Mouse (Mus musculus): ENCODE measurements at regions not wholly inside any gene's neighbourhood (a gene's known extent, or its start where the extent isn't known, plus 50 kb on each side); places are given as distances from the start of the nearest gene placed in this dataset.

- no peak for DNase-seq (ENCODE audit: low read depth, low spot score)
Observed at GRCm38 (mm10) chr1:76283322-76283721, 737.3 kb downstream of the Slc4a3 start.

DNA sequence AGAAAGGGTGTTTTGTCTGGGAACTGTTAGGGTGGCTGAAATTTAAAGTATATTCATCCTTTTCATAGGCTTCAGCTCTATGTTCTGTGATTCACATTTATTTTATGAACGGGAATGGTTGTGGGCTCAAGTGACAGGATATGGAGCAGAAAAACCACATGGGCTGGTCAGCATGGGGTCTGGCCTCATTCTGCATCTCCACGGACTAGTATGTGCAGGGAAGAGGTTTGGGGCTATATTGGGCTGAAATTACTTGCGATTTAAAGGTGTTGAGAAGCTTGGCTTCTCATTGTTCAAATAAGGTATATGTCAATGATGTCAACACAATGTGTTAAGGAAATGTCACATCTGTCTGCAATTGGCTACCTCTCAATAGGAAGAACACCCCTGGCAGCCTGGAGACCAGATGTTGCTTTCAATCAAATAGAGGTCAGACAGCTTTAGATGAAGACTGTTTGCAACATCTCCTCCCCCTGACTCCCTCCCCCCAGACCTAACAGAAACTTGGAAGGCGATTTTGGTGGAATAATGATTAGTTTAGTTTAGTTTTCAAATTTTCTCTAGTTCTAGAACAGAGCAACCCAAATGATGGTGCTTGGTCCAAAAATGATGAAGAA is 777.0 kb downstream of the Slc4a3 start:
- no peak for DNase-seq (ENCODE audit: low read depth, low spot score)

DNA sequence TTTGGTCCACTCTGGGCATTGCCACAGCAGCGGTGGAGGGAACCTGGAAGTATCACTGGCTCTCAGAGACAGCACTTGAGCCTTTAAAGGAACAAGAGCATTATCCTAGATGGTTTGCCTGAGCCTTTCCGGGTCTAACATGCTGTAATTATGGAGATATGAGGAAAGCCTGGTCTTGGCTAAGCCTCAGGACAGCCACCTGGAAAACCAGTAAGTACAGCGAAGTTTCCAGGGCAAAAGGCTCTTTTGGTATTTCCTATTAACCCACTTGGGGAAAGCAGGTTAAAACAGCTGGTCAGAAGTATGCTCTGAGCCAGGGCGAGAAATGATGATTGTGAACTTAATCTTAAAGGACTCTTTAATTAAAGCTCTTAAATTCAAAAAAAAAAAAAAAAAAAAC is 777.5 kb downstream of the Slc4a3 start:
- no peak for DNase-seq (ENCODE audit: low read depth, low spot score)

DNA sequence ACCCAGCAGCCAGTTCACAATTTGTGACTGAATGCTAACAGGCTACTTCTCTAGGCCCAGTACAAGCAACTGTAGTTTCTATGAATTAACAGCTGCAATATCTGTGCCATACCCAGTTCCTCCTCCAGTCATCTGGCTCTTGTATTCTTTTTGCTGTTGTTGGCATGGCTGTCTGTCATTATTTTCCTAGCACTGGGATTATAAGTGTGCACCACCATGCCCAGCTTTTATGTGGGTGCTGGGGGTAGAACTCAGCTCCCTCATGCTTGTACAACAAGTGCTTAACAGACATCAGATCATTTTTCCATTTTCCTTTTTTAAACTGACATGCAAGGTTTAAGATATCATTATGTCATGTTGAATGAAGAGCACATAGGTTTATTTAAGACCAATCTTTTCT is 789.9 kb downstream of the Slc4a3 start:
- DNase-seq (ENCODE audit: low read depth, low spot score), result no peak

DNA sequence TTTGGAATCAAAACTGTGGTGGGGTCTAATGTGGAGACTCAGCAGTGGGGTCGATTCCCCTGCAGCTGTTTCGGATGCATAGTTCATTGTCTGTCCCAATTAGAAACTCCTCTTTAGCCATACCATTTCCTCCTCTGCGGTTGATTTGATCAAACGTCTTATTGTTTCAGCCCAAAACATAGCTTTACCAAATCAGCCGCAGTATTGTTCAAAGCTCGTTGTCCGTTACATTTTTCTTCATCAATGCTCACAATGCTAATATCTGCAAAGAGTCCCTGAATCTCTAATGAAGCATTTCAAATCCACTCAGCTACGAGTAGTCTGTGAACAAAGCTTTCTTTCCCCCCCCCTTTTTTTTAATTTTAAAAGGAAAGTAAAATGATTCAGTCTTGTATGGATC is 816.0 kb downstream of the Slc4a3 start:
- DNase-seq (ENCODE audit: low read depth, low spot score), result no peak

DNA sequence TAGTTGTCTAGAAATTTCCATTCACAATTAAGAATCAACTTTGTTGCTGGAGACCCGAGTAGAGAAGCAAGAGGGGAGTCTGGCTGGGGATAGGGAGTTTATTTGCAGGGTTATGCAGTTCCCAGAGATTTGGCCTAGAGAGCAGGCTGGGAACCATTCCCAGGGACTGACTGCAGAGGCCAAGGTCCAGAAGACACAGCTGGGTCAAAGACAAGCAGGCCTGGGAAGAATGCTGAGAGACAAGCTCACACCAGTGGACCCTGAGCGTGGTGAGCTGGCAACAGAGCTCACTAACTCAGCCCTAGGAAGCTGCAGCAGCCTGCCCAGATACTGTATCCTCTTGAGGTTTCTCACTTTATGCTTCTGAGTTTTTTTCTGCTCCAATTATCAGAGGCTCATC is 827.9 kb downstream of the Slc4a3 start:
- no peak for DNase-seq (ENCODE audit: low read depth, low spot score)

DNA sequence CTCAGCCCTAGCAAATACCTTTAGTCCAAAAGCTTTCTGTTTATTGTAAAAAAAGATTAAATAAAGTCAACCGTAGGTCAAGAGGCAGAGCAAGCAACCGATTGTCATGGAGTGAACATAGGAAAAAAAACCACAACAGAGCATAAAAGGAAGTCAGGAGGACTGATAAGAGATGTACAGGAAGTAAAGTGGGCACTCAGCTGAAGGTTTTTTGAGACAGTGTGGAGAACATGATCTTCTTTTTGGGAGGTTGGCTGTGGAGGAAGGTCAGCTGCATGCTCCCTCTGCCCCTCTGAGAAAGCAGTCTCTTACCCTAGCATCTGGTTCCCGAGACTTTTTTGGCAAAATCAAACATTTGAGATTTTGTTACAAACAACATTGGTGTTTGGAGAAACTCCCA is 832.1 kb downstream of the Slc4a3 start:
- no peak for DNase-seq (ENCODE audit: low read depth, low spot score)

DNA sequence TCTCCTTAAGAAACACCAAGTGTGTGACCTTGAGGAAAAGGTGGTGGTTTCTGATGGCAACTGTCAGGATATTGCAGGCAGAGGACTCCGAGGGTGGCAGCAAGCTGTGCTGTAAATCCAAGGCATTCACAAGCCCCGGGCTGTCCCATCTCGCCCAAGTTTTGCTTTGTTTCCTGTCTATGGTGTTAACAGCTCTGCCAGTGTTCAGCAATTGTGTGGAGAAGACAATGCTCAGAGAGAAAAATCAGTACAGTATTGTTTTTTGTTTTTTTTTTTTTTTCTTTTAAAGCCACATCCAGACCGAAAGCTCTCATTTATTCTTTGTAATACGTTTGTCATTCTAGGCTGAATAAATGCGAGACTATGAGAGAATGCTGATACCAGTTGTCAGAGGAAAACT is 846.5 kb downstream of the Slc4a3 start:
- no peak for DNase-seq (ENCODE audit: low read depth, low spot score)

- DNase-seq (ENCODE audit: low read depth, low spot score), result no peak
Observed at GRCm38 (mm10) chr1:76394038-76394437, 848.0 kb downstream of the Slc4a3 start.

DNA sequence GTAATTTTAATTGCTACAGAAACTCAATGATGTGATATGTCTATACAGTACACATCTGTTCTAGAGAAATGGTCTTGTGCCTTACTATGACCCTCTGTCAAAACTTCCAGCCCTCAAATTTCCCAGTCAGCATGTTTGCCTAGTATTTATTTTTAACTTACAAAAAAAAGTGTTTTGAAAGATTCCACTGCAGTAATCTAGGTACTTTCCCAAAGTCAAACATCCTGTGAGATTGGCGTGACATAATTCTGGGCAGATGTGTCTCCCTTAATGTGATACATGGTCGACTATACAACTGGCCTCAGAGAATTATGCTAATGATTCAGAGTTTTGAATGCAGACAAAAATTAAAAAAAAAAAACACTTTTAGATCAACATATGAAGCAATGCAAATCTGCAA is 856.8 kb downstream of the Slc4a3 start:
- DNase-seq (ENCODE audit: low read depth, low spot score), result no peak

DNA sequence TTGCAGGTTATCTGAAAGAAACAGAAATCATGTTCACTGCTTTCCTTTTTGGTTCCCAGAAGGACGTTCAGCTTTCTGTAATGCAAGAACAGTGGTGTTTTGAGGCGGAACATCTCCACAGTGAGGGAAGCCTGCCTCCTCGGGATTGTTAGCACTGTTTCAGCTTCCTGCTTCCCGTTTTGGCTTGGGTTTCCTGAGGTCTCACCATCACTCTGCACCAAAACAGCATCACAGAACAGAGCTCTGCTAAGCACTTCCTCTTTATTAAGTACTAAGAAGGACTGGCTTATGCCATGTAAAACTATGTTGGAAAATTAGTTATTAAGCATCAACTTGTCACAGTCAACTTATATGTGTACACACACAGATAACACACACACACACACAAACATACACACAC is 857.9 kb downstream of the Slc4a3 start:
- no peak for DNase-seq (ENCODE audit: low read depth, low spot score)

DNA sequence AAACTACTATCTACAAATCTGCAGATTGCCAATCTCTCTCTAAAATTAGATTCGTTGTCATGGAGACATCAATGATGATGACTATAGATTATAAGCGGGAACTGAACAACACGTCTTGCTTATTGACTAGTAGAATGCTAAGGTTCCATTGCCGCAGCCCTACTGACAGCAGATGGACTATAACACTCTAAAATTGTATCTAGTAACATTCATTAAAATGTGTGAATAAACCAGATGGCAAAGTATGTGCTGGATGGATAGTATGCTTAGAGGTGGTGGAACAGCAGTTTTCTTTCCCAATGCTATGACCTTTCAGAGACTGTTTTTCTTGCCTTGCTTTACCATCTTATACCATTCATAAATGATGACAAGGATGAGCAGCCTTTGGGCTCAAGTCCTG is 864.7 kb downstream of the Slc4a3 start:
- no peak for DNase-seq (ENCODE audit: low read depth, low spot score)

- no peak for DNase-seq (ENCODE audit: low read depth, low spot score)
Observed at GRCm38 (mm10) chr1:76420525-76420924, 874.5 kb downstream of the Slc4a3 start.

DNA sequence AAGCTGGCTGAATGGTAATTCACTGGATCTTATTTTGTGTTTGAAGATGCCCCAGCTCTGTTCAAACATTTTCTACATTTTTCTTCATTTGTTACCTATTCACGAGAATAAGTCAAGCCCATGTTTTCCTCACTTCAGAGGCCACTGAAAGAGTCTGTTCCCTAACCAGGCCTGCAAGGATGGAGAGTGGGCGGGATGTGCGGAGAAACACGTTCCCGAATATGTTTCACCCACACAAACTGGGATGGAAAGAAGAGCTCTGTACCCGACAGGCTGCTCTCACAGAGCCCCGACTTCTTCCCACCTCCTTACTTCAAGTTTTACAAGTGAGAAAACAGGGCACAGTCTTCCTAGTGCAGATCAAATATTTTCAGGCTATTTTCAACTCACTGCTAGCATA is 881.4 kb downstream of the Slc4a3 start:
- DNase-seq (ENCODE audit: low read depth, low spot score), result no peak

DNA sequence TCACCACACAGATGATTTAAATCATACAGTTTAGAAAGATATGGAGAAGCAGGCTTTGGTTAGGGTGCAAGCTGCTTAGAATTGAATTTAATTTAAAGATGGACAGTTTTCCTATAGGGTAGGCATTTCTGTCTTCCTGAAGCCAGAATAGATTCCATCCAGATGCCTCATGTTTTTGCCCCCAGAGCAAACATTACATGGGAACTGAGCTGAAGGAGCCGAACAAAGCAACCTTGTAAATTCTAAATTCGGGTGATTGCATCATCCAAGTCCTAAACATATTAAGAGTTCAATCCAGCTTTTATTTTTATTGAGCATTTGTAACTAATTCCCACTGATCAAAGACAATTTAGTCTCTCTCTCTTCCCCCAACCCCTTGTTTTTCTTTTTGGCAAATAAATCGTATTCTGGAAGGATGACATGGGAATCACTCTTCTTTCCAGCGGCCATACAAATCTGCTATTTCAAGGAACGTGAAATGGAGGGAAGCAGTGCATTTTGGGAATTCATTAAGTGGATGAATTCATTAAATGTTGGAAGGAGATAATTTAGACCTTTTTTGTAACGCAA is 884.1 kb downstream of the Slc4a3 start:
- no peak for DNase-seq (ENCODE audit: low read depth, low spot score)

- DNase-seq (ENCODE audit: low read depth, low spot score), result no peak
Observed at GRCm38 (mm10) chr1:76433481-76433941, 887.4 kb downstream of the Slc4a3 start.

DNA sequence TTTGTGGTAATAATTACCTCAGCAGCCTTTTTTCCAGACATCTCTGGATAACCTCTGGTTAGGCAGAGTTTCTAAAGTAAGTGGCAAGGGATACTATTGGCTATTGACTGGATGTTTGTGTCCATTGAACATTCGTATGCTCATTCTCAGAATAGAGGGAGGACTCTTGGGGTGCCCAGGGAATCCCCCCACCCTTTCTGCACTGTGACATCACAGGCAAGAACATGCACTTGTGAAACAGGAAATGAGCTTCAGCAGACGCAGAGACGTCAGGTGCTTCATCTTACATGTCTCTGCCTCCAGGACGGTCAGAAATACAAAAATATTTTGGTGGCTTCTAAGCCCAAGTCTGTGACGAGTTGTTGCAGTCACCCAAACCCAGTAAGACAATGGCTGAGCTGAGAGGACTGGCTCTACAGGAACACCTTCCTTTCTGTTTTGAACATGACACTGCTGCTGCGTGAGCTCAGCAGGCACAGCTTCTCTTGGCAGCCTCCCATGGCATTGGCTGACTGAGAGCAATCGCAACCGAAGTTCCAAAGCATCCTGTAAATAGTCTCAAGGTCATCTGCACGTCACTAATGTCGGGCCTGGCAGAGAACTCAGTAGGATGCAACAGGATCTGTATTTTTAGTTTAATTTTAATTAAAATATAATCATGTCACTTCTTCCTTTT is 904.6 kb downstream of the Slc4a3 start:
- no peak for DNase-seq (ENCODE audit: low read depth, low spot score)

DNA sequence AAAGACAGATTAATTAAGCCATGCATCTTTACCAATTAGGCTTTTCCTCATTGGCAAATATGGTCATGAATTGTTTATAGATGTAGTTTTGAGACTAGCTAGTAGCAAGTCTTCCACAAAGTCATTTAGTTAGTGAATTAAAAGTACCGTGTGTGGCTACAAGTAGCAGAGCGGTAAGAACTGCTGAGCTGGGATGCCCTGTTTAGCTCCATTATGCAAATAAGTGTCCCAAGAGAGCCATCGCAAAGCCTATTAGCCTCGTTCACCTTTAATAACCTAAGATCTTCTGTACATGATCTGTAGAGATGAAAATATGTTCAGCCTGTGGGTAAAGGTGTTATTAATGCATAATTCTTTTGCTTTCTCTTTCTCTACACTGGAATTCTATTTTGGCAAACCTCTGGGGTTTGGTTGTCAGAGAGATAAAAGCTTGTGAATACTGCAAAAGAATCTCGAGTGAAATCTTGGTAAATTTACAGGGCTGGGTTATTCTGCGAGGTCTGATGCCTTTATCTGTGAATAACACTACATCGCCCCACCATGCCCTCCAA is 907.2 kb downstream of the Slc4a3 start:
- DNase-seq (ENCODE audit: low read depth, low spot score), result no peak

- no peak for DNase-seq (ENCODE audit: low read depth, low spot score)
Observed at GRCm38 (mm10) chr1:76466562-76466961, 920.5 kb downstream of the Slc4a3 start.

DNA sequence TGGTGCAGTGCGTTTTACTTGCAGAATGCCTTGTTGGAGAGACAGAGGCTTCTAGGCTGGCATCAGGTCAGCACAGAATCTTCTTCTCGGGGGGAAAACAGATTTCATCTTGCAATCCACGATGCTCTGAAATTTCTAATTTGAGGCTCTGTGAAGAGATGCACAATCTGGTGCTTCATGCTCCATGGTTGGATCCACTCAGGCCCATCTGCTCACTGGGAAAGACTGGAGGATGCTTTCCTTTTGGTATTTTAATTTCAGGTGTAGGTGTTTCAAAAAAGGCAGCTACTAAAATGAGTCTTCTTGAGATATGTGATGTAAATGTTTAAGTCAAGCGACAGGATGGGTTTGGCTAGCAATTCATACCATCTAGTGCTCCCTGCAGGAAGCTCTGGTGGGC is 938.1 kb downstream of the Slc4a3 start:
- DNase-seq (ENCODE audit: low read depth, low spot score), result no peak

DNA sequence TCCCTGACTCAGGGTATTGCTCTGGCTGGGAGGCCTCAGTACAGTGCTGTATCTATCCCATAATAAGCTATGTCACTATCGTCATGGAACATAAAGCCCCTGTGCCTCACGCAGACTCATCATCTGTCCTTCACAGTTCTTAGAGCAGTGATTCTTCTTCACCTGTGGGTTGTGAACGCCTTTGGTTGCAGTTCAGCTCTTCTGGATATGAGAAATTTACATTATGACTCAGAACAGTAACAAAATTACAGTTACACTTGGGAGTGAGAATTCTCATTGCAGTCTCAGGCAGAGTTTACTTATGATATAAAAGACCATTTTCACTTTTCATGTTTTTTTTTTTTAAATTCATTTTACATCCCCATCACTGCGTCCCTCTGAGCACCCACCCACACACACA is 941.4 kb downstream of the Slc4a3 start:
- no peak for DNase-seq (ENCODE audit: low read depth, low spot score)

GRCm38 (mm10) chr1:76489681-76490492 is 943.8 kb downstream of the Slc4a3 start:
- DNase-seq (ENCODE audit: low read depth, low spot score), result no peak

Data from c-Kit-negative CD71-positive TER-119-positive erythroid progenitor cells, embryonic 14.5 days (primary cell).